Mouse (Mus musculus) midbrain, embryonic 10.5 days (tissue): ENCODE measurements at regions not wholly inside any gene's neighbourhood (a gene's known extent, or its start where the extent isn't known, plus 50 kb on each side); places are given as distances from the start of the nearest gene placed in this dataset.

ENCODE experiments used
- DNase-seq: peaks from one replicate; pipeline ENCODE4 v3.0.0-alpha.2; 2017; ENCODE audit warnings: low spot score
- H3K27ac ChIP-seq: fragments of 300-500 bp; sonication (generic); replicated peaks from 2 replicates; pipeline ENCODE4 v1.5.1; 2016; ENCODE audit warnings: mild to moderate bottlenecking
- H3K27me3 ChIP-seq: fragments of 300-500 bp; sonication (generic); 2 replicates; pipeline ENCODE4 v1.6.1; 2016; ENCODE audit warnings: low read depth, mild to moderate bottlenecking; ENCODE audit not compliant: poor library complexity, severe bottlenecking
- H3K36me3 ChIP-seq: fragments of 300-500 bp; sonication (generic); 2 replicates; pipeline ENCODE4 v1.6.1; 2016; ENCODE audit warnings: mild to moderate bottlenecking, moderate library complexity
- H3K4me1 ChIP-seq: fragments of 300-500 bp; sonication (generic); 2 replicates; pipeline ENCODE4 v1.6.1; 2016
- H3K4me3 ChIP-seq: fragments of 300-500 bp; sonication (generic); 2 replicates; pipeline ENCODE4 v1.5.1; 2016; ENCODE audit warnings: mild to moderate bottlenecking, moderate library complexity
- H3K9me3 ChIP-seq: fragments of 300-500 bp; sonication (generic); replicated peaks from 2 replicates; pipeline ENCODE4 v1.6.1; 2016; ENCODE audit warnings: mild to moderate bottlenecking
- WGBS: fragments of 180-500 bp; shearing (Covaris S2); methylation state at CpG from one replicate; pipeline ENCODE4 v1.1.7; 2016; 5-methylcytosine and 5-hydroxymethylcytosine counted together

- H3K27ac ChIP-seq: 0 out of 2 replicates have a peak overlapping the region, but pooled peaks have one; percentile 13
- peaks cover 8% of the 10 kb centered on the region for H3K4me1 ChIP-seq
- H3K4me3 ChIP-seq: peak overlapping the region; percentile 32
- DNase-seq: peak; percentile 19
- WGBS: 40% methylated on average over 16 of the region's 16 CpGs
- no peaks in the 10 kb centered on the region for H3K9me3 ChIP-seq
- no peaks in the 10 kb centered on the region for H3K36me3 ChIP-seq
- peaks cover 85% of the 10 kb centered on the region for H3K27me3 ChIP-seq
Measured at GRCm38 (mm10) chr4:26766235-26767228, 419.8 kb upstream of the Manea start.

GRCm38 (mm10) chr4:26740815-26741214 is 394.1 kb upstream of the Manea start:
- H3K4me1 ChIP-seq: no peaks in the 10 kb centered on the region
- H3K27ac ChIP-seq: no peak overlapping the region
- WGBS: 81% methylated on average over 3 of the region's 3 CpGs
- H3K4me3 ChIP-seq: no peak overlapping the region
- H3K27me3 ChIP-seq: no peaks in the 10 kb centered on the region
- H3K9me3 ChIP-seq: no peaks in the 10 kb centered on the region
- no peaks in the 10 kb centered on the region for H3K36me3 ChIP-seq
- DNase-seq: no peak

GRCm38 (mm10) chr4:26736381-26736780 is 389.7 kb upstream of the Manea start:
- no peak overlapping the region for H3K27ac ChIP-seq
- no peak for DNase-seq
- no peaks in the 10 kb centered on the region for H3K27me3 ChIP-seq
- H3K4me3 ChIP-seq: no peak overlapping the region
- H3K4me1 ChIP-seq: no peaks in the 10 kb centered on the region
- H3K9me3 ChIP-seq: no peaks in the 10 kb centered on the region
- no peaks in the 10 kb centered on the region for H3K36me3 ChIP-seq
- WGBS: 83% methylated on average over 3 of the region's 3 CpGs

- 90% methylated on average over 3 of the region's 3 CpGs for WGBS
Measured at GRCm38 (mm10) chr4:26714437-26714836, 367.7 kb upstream of the Manea start.

GRCm38 (mm10) chr4:26709964-26710363 is 363.3 kb upstream of the Manea start:
- 83% methylated on average over 1 of the region's 1 CpGs for WGBS
- Histone ChIP-seq H3K36me3 (no peaks in the 10 kb centered on the region), H3K27ac (no peak overlapping the region), H3K27me3 (no peaks in the 10 kb centered on the region), H3K4me1 (no peaks in the 10 kb centered on the region), H3K4me3 (no peak overlapping the region), H3K9me3 (no peaks in the 10 kb centered on the region)
- DNase-seq: no peak

More at GRCm38 (mm10) chr4:26714437-26714836, 367.7 kb upstream of the Manea start:
- no peak for DNase-seq
- Histone ChIP-seq H3K4me1 (no peaks in the 10 kb centered on the region), H3K27ac (no peak overlapping the region), H3K4me3 (no peak overlapping the region), H3K36me3 (no peaks in the 10 kb centered on the region), H3K27me3 (no peaks in the 10 kb centered on the region), H3K9me3 (no peaks in the 10 kb centered on the region)

- Histone ChIP-seq H3K4me1 (no peaks in the 10 kb centered on the region), H3K36me3 (no peaks in the 10 kb centered on the region), H3K27ac (no peak overlapping the region), H3K27me3 (no peaks in the 10 kb centered on the region), H3K9me3 (no peaks in the 10 kb centered on the region), H3K4me3 (no peak overlapping the region)
- WGBS: 81% methylated on average over 3 of the region's 3 CpGs
- DNase-seq: no peak
Measured at GRCm38 (mm10) chr4:26695964-26696363, 349.3 kb upstream of the Manea start.
